Mouse (Mus musculus) liver, embryonic 11.5 days (tissue): ENCODE results near the gene Nfe2l1. TPM values are rescaled to one million over a fixed set of nuclear protein-coding genes. Genes with fewer than 3 reads are reported as not detected.
A peak's percentile ranks its signal among the peaks of the same experiment; 100 is the strongest.

Experiments used
- ATAC-seq: fragments of 200-750 bp; cut with Nextera tagmentation; replicated peaks from 2 replicates; pipeline ENCODE4 v1.8.0; 2017; ENCODE audit warnings: moderate number of reproducible peaks, mild to moderate bottlenecking, moderate TSS enrichment, moderate library complexity; ENCODE audit not compliant: low FRiP score
- DNase-seq: peaks from one replicate; pipeline ENCODE4 v3.0.0-alpha.2; 2017; ENCODE audit warnings: low spot score
- H3K27ac ChIP-seq: fragments of 300-500 bp; sonication (generic); 2 replicates; pipeline ENCODE4 v1.5.1; 2014; ENCODE audit warnings: mild to moderate bottlenecking, low read depth, low read length, control low read depth
- H3K27me3 ChIP-seq: fragments of 300-500 bp; sonication (generic); replicated peaks from 2 replicates; pipeline ENCODE4 v1.6.1; 2014; ENCODE audit warnings: low read length, mixed read lengths; ENCODE audit not compliant: control insufficient read depth, insufficient read depth
- H3K36me3 ChIP-seq: fragments of 300-500 bp; sonication (generic); 2 replicates; pipeline ENCODE4 v1.6.1; 2014; ENCODE audit warnings: mild to moderate bottlenecking, low read length, moderate library complexity, mixed read lengths; ENCODE audit not compliant: control insufficient read depth, insufficient read depth
- H3K4me1 ChIP-seq: fragments of 300-500 bp; sonication (generic); replicated peaks from 2 replicates; pipeline ENCODE4 v1.6.1; 2014; ENCODE audit warnings: low read length, mixed read lengths; ENCODE audit not compliant: control insufficient read depth, insufficient read depth
- H3K4me2 ChIP-seq: fragments of 300-500 bp; sonication (generic); 2 replicates; pipeline ENCODE4 v1.6.1; 2014; ENCODE audit warnings: mild to moderate bottlenecking, control low read depth, moderate library complexity
- H3K4me3 ChIP-seq: fragments of 300-500 bp; sonication (generic); 2 replicates; pipeline ENCODE4 v1.5.1; 2014; ENCODE audit warnings: low read depth, low read length, control low read depth
- H3K9ac ChIP-seq: fragments of 300-500 bp; sonication (generic); 2 replicates; pipeline ENCODE4 v1.6.1; 2014; ENCODE audit warnings: low read depth, low read length, control low read depth
- H3K9me3 ChIP-seq: fragments of 300-500 bp; sonication (generic); 2 replicates; pipeline ENCODE4 v1.6.1; 2016; ENCODE audit warnings: low read length, inconsistent platforms, mixed read lengths; ENCODE audit not compliant: control insufficient read depth
- WGBS: fragments of 180-500 bp; shearing (Covaris S2); extraction: QIAGEN DNeasy Blood & Tissue Kit; methylation state at CpG from one replicate; pipeline ENCODE4 v1.1.7; 2014; 5-methylcytosine and 5-hydroxymethylcytosine counted together
- polyA plus RNA-seq: library from polyadenylated mRNA; unstranded; fragments of >200 nt; fragmentation: Nextera tagmentation; extraction: Ambion mirVana; gene quantifications from 2 replicates; pipeline ENCODE4 v1.2.1, GENCODE M21; 2014

The Nfe2l1 gene
- polyA plus RNA-seq, 1 experiment from 2014 or later, result 27.6 TPM

DNA sequence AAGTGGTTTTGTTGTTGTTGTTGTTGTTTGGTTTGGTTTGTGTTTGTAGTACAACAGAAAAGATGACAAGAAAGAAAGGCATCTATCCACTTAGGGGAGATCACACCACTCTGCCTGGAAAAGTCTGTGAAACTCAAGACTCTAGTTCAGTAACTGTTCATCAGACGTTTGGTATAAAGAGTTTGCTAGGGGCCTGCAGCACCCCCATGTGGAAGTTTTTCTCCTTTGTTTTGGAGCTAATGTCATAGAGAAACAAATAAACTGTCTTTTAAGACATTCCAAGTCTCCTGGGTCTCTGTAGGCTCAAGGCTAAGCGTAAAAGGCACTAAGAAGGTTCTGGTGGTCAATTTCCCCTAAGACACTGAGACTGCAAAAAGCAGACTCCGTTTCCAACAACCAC is 53.7 kb downstream of the Nfe2l1 start:
- no peak for DNase-seq
- Histone ChIP-seq H3K4me3 (no peak overlapping the region), H3K36me3 (no peaks in the 10 kb centered on the region), H3K27me3 (no peaks in the 10 kb centered on the region), H3K4me2 (peak overlapping the region; percentile 89), H3K9ac (no peak overlapping the region), H3K9me3 (no peaks in the 10 kb centered on the region), H3K27ac (no peak overlapping the region), H3K4me1 (peaks cover 7% of the 10 kb centered on the region; the same call in 1 of the 2 replicates)
- no peak for ATAC-seq
- 52% methylated on average over 3 of the region's 3 CpGs for WGBS

DNA sequence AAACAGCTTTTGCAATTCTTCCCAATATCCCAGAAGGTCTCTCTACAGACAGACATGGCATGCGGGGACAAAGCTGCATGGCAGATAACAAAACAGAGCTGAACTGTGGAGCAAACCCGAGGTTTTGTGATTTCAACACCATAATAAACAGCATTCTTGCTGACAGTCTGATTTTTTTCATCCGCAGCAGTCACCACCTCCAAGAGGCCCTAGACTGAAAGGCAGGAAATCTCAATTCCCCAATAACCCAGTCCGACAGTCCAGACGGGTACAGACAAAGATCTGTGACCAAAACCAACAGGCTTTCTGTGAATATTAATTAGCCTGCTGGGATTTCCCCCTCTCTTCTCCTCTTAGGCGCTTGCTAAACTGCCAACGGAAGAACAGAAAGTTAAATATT is 54.1 kb downstream of the Nfe2l1 start:
- Histone ChIP-seq H3K9me3 (no peaks in the 10 kb centered on the region), H3K36me3 (no peaks in the 10 kb centered on the region; the same call in 1 of the 2 replicates), H3K4me1 (peaks cover 7% of the 10 kb centered on the region; the same call in 1 of the 2 replicates), H3K4me2 (no peak overlapping the region), H3K27ac (no peak overlapping the region), H3K4me3 (no peak overlapping the region), H3K9ac (no peak overlapping the region), H3K27me3 (no peaks in the 10 kb centered on the region)
- 82% methylated on average over 7 of the region's 7 CpGs for WGBS
- ATAC-seq (no peak), DNase-seq (no peak)

DNA sequence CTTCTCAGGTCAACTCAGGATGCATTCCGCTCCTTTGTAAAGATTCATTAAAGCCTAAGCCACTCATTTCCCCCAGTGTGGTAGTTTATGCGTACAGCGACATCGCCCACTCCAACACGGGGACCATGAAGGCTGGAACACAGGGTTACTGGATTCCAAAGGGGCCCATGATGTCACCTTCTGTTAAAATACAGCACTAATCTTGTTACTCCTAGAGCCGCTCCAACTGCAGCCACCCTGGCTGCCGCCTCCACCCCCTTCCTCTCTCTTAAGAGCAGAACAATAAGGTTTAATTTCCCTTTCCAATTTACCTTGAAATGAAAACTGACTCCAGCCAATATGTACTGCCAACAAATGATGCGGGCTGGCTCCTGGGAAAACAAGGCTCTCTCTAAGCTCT is 54.7 kb downstream of the Nfe2l1 start:
- DNase-seq, result no peak
- WGBS, result 85% methylated on average over 8 of the region's 8 CpGs
- no peak overlapping the region for H3K4me2 ChIP-seq
- H3K4me3 ChIP-seq, result no peak overlapping the region
- H3K9ac ChIP-seq, result no peak overlapping the region
- H3K27ac ChIP-seq, result no peak overlapping the region
- peaks cover 7% of the 10 kb centered on the region; the same call in 1 of the 2 replicates for H3K4me1 ChIP-seq
- no peaks in the 10 kb centered on the region for H3K27me3 ChIP-seq
- peaks cover 2% of the 10 kb centered on the region; the same call in 1 of the 2 replicates for H3K36me3 ChIP-seq
- ATAC-seq, result no peak
- H3K9me3 ChIP-seq, result no peaks in the 10 kb centered on the region

- no peak for ATAC-seq
- no peak overlapping the region for H3K9ac ChIP-seq
- H3K27ac ChIP-seq, result no peak overlapping the region
- H3K4me3 ChIP-seq, result no peak overlapping the region
- DNase-seq, result no peak
- no peak overlapping the region for H3K4me2 ChIP-seq
- 89% methylated on average over 3 of the region's 3 CpGs for WGBS
- peaks cover 7% of the 10 kb centered on the region; the same call in 1 of the 2 replicates for H3K4me1 ChIP-seq
- H3K9me3 ChIP-seq, result no peaks in the 10 kb centered on the region
- peaks cover 2% of the 10 kb centered on the region; the same call in 1 of the 2 replicates for H3K36me3 ChIP-seq
- H3K27me3 ChIP-seq, result no peaks in the 10 kb centered on the region
These were observed 55.2 kb downstream of the Nfe2l1 start for GRCm38 (mm10) chr11:96774536-96774935.

DNA sequence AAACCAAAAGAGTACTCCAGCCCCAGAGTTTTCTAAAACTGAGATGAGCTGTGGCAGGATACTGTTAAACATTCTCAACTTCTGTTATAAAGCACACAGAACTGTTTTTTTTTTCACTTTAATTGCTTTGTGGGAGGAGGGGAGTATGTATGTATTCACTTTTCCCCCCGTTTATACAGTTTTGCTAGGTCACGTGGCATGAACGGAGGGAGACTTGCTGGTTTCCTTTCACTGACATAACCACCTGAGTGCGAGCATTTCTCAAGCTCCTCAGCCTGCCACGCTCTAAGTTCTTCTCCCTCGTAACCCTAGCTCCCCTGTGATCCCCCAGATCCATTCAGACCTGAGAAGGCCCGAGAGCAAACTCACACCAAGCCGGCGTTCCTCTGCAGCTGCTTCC is 57.4 kb downstream of the Nfe2l1 start:
- DNase-seq (no peak), ATAC-seq (no peak)
- Histone ChIP-seq H3K4me3 (no peak overlapping the region), H3K36me3 (peaks cover 10% of the 10 kb centered on the region; the same call in 1 of the 2 replicates), H3K4me2 (no peak overlapping the region), H3K27me3 (no peaks in the 10 kb centered on the region), H3K27ac (no peak overlapping the region), H3K9me3 (no peaks in the 10 kb centered on the region), H3K9ac (no peak overlapping the region), H3K4me1 (peaks cover 7% of the 10 kb centered on the region; the same call in 1 of the 2 replicates)
- 92% methylated on average over 9 of the region's 9 CpGs for WGBS

DNA sequence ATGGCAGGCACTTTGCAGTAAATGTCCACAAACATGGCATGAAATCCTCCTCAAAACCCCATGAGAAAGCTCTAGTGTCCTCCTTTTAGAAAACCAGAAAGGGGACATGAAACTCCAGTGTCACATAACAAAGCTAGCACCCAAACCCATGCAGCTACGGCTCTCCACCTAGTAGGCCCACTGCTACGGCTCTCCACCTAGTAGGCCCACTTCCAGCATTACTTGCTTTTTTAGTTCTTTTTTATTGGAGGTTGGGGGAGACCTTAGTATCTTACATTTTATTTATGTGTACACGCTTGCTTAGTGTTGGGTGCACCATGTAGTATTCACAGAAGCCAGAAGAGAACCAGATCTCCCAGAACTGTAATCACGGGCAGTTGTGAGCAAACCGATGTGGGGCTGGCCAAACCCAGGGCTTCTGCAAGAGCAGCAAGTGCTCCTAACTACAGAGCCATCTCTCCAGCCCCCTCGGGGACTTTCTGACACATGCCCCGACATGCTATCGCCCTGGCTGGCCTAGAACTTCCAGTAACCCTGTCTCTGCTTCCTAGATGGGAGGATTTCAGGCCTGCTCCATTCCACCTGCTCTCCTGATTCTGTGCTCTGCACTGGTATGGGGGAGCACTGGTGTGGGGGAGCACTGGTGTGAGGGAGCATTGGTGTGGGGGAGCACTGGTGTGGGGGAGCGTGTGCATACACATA is 58.3 kb downstream of the Nfe2l1 start:
- no peaks in the 10 kb centered on the region for H3K9me3 ChIP-seq

GRCm38 (mm10) chr11:96768240-96768639 is 61.5 kb downstream of the Nfe2l1 start:
- 66% methylated on average over 9 of the region's 9 CpGs for WGBS
- Histone ChIP-seq H3K4me2 (no peak overlapping the region), H3K4me3 (no peak overlapping the region), H3K9ac (no peak overlapping the region), H3K27me3 (no peaks in the 10 kb centered on the region), H3K9me3 (no peaks in the 10 kb centered on the region), H3K4me1 (peaks cover 7% of the 10 kb centered on the region; the same call in 1 of the 2 replicates), H3K36me3 (peaks cover 10% of the 10 kb centered on the region; the same call in 1 of the 2 replicates), H3K27ac (no peak overlapping the region)
- no peak for DNase-seq
- ATAC-seq, result no peak

More for the DNA sequence above, 58.3 kb downstream of the Nfe2l1 start:
- DNase-seq (no peak), ATAC-seq (no peak)
- Histone ChIP-seq H3K9ac (no peak overlapping the region), H3K4me1 (peaks cover 2% of the 10 kb centered on the region), H3K27ac (no peak overlapping the region), H3K4me3 (no peak overlapping the region), H3K36me3 (peaks cover 10% of the 10 kb centered on the region; the same call in 1 of the 2 replicates), H3K27me3 (no peaks in the 10 kb centered on the region), H3K4me2 (no peak overlapping the region)
- 92% methylated on average over 9 of the region's 9 CpGs for WGBS
